Mouse (Mus musculus) monocyte, adult 5-6 weeks (primary cell): ENCODE data around the gene Myh7b. TPM values are rescaled to one million over a fixed set of nuclear protein-coding genes. Genes with fewer than 3 reads are reported as not detected.

ENCODE experiments used
- ATAC-seq: fragments of 153-309, 156-312 bp; replicated peaks from 2 replicates; pipeline ENCODE4 v1.8.0; 2017; ENCODE audit warnings: mild to moderate bottlenecking; ENCODE audit not compliant: low TSS enrichment, insufficient number of reproducible peaks, severe bottlenecking, poor library complexity, low FRiP score
- total RNA-seq: library from RNA; stranded (forward); fragments of 200-1000, 200-491, 200-594 nt; gene quantifications from 3 replicates; pipeline ENCODE4 v1.2.3, GENCODE M21; 2017

Myh7b gene
- total RNA-seq = not detected in 3 replicates

- ATAC-seq = no peak
Measured at GRCm38 (mm10) chr2:155610978-155611377, at the start of gene Myh7b. Gene Myh7b (plus strand): TSS chr2:155611212.

- ATAC-seq = no peak
Measured at GRCm38 (mm10) chr2:155562209-155562608, 48.8 kb upstream of the Myh7b start.

GRCm38 (mm10) chr2:155562934-155563333 lies 48.1 kb upstream of the Myh7b start:
- peak; percentile 45 for ATAC-seq

DNA sequence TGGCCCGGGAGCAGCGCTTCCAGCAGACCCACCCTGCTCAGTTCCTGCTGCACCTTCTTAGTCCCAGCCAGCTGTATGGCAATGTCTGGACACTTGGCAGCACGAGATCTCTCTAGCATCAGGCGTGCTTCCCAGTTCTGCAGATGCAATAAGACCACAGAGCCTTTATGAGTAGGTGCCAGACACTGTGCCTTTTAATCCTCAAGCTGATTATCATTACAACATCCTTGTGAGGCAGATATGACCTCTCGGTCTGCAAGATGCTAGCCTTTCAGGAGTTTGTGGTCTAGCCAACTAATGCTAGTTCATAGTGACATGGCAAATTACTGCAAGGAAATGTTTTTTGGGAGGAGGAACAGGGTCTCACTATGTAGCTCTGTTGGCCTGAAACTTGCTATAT lies 43.3 kb upstream of the Myh7b start:
- ATAC-seq = no peak

DNA sequence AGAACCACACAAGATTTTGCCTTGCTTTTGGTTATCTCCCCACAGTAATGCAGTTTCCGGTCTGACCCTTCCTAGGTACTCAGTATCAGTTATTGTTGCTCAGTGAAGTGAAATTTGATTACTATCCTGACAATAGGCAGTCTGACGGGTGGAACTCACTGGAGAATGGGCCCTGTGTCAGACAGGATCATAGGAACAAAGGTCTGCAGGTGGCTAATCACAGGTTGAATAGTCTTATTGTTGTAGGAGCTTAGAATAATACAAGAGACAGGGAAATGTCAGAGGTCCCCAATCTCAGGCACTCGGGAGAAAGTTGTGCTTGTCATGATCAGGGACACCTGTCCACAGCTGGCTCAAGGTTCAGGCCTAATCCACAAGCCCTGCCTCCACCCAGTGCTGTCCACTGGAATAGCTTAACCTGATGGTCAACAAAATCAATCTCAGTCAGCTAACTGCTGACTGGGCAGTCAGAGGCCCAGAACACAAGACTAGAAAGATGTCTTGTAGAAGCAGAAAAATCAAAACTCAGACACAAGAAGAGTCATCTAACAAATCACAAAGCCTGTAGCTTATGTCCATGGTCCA lies 41.7 kb upstream of the Myh7b start:
- no peak for ATAC-seq

DNA sequence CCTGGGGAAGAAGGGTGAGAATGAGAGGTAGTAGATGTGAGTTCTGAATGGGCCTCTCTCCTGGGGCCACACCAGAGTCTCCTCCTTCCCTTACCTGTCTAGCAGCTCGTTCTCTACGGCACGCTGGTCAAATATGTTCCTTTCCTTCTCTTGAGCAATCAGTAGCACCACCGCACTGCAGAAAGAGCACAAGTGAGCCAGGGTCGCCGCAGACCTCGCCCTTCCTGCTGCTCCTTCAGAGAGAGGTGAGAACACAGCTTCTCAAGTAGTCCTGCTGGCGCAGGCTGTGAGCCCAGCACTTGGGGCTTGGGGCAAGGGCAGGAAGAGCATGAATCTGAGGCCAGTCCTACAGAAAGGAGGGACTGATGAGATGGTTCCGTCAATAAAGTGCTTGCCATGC lies 38.0 kb upstream of the Myh7b start:
- ATAC-seq = no peak

DNA sequence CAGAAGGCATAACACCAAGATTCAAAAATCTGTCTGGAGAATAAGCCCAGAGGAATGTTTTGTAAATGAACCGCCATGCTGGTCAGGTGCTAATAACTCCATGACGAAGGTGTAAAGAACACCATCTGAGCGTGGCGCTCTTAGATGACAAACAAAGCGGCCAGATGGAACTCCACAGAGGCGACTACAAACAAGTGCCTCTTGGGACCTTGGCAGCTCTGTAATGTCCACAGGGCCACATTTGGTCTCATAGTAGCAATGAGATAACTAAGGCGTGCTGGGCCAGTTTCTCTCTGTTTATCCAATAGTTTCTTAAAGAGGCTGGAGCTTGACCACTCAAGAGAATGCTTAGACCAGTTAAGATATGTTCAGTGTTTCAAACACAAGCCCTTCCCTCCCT lies 37.0 kb upstream of the Myh7b start:
- ATAC-seq = no peak

DNA sequence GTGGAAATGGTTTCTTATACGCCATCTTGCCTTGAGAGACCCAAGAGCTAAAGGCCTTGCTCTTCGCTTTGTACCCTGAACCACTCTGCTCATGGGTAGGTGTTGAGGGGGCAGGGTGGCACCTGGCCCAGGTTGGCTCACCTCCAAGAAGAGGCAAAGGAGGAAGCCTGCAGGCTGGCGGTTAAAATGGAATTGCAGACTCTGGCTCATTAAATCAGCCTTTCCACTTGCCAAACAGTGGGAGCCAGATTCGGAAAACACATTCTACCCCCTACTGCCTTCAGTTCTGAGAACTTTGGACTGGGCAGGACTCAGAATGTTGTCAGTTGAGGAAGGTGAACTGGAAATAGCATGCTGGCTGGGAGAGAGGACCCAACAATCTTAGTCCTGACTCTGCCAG lies 36.3 kb upstream of the Myh7b start:
- ATAC-seq = no peak

- ATAC-seq = no peak
Measured at GRCm38 (mm10) chr2:155576656-155577055, 34.4 kb upstream of the Myh7b start.

DNA sequence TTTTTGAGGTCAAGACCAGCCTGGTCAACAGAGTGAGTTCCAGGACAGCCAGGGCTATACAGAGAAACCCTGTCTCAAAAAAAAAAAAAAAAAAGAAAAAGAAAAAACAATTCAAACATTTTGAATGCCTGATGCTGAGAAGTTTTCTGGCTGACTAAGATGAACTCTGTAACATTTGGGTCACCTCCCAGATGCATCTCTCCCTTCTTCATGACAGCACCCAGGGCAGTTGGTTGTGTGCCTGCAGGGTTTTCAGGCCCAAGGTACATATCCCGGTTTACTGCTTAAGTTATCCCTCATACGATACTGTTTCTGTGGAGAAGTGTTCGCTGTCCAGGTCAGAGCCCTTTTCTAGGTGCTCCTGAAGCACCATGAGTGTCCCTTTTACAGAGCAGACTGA lies 30.7 kb upstream of the Myh7b start:
- no peak for ATAC-seq

DNA sequence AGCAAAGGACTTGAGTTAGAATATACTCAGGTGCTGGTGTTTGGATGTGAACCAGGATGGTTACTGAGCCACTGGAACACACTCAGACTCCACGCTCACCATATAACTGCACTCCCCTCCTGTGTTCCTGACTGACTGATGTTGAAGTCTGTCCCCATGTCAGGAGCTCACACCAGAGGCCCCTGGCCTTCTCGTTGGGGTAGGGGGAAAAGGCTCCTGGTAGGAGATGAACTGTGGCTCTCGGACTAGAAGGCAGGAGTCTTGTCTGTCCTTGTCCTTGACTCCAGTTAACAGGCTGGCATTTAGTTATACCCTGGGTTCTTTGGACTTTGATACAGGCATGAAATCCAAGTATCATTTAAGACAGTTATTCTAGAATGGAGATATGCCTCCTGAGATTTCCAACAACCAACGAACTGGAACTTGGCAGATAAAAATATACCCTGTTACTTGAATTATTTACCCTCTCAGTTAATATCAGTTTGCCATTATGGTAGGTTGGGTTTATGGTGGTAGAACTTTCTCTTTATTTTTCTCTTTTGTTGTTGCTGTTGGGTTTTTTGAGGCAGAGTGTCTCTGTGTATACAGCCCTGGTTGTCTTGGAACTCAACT lies 28.5 kb upstream of the Myh7b start:
- no peak for ATAC-seq

DNA sequence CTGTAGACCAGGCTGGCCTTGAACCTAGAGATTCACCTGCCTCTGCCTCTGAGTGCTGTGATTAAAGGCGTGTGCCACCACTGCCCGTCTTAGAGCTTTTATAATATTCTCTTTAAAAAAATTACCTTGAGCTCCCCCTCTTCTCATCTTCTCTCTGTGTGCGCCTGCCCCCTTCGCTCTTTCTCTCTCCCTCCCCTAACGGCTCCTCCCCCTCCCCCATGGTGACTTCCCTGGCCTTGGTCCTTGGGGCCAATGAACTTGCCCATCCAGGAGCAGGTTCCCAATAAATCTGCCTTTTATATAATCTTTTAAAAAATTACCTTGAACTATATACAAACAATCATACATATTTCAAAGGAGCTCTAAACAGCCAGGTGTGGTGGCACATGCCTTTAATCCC lies 28.0 kb upstream of the Myh7b start:
- ATAC-seq = no peak

- ATAC-seq = peak; percentile 60
Measured at GRCm38 (mm10) chr2:155583927-155584530, 27.0 kb upstream of the Myh7b start.

DNA sequence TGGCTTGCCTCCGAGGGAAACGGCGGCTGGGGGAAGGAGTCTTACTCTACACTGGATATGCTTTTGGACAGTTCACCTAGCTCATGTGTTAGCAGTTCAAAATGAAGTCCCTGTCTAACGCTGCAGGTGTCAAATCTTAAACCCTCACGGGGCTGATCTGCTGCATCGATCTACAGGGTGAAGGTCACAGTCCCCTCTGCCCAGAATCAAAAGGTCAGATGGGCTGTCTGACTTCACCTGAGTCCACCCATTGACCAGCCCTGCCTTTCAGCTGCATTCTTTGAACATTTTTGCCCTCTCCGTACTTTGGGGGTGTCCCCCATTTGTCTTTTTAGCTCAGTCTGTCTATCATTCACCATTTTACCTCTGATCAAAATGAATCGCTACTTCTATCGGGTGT lies 25.9 kb upstream of the Myh7b start:
- ATAC-seq = 0 out of 2 replicates have a peak, but pooled peaks have one; percentile 4

- ATAC-seq = peak; percentile 85
Measured at GRCm38 (mm10) chr2:155585486-155585885, 25.5 kb upstream of the Myh7b start.

DNA sequence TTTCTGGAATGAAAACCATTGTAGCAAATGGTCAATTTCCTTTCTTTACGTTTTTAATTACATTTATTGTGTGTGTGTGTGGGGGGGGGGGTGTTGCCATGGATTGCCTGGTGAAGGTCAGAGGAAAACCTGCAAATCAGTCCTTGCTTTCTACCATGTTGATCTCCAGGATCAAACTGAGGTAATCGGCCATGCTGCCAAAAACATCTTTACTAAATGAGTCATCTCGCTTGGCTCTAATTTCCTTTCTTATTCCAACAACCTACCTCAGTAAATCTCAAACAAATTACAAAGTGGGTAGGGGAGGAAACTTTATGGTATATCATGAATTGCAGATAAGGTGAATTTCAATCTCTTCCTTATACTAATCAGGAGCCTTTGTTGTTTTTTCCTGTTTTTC lies 22.9 kb upstream of the Myh7b start:
- ATAC-seq = no peak

GRCm38 (mm10) chr2:155589521-155589920 lies 21.5 kb upstream of the Myh7b start:
- ATAC-seq = no peak

DNA sequence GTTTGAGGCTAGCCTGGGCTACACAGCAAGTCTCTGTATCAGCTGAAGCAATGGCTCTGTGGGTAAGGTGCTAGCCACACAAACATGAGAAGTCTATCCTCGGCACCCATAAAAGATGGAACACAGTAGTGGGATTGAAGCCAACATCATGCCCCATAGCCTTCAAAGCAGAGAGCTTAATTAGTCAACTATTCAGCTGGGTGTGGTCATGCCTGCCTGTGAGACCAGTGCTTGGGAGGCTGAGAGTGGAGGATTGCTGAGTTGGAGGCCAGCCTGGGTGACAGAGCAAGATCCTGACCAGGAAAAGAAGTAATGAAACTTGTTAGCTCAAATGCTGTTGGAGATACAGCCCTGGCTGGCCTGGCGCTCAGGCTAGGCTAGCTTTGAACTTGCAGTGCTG lies 20.1 kb upstream of the Myh7b start:
- ATAC-seq = no peak

- no peak for ATAC-seq
Measured at GRCm38 (mm10) chr2:155591676-155592075, 19.3 kb upstream of the Myh7b start.

GRCm38 (mm10) chr2:155592137-155592853 lies 18.7 kb upstream of the Myh7b start, which contains the start of gene Gss:
Gene Gss (minus strand): TSS chr2:155592810.
- peak; percentile 90 for ATAC-seq
